Mouse (Mus musculus) cerebellum, adult 2 months (tissue): ENCODE data around the gene Psmb3.

Experiments used
- CTCF ChIP-seq: fragments of 200-500 bp; IDR thresholded peaks from 2 replicates; pipeline ENCODE4 v1.5.1; 2011; ENCODE audit warnings: low read depth, mild to moderate bottlenecking, control low read depth, low read length, moderate library complexity, borderline replicate concordance; ENCODE audit not compliant: insufficient read depth
- POLR2A ChIP-seq: fragments of 200-500 bp; IDR thresholded peaks from 2 replicates; pipeline ENCODE4 v1.6.1; 2011; ENCODE audit warnings: low read length, control low read depth, borderline replicate concordance; ENCODE audit not compliant: insufficient read depth

DNA sequence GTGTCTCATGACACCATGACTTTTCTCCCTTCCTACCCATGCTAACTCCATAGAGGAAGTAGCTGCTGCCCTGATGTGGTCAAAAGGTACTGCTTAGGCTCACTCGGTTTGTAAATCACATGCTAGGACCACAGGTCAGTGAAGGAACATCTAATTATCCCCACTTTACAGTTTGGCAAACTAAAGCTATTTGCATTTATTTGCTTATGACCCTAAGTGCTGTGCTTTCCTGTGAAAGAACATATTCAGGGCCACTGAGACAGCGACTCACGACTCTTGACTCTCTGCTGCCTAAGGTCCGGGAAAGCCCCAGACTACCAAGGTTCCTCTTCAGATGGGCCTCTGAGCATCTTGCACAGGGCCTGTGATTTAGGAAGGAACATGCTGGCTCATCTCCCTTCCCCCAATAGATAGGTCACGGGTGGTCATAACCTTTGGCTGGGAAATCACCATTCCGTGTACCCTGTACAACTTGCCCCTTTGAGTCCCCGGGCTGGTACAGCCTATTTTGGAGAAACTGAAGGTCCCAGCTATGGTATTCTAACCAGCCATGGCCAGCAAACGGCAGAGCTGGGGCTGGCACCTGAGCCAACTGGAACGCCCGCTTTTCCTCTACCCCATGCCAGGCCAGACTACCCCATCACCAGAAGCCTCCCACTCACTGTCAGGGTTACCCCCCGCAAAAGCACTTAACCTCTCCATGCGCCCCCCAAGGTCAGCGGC lies 43.8 kb upstream of the Psmb3 start:
- TF ChIP-seq CTCF (no peak), POLR2A (no peak)
